Mouse (Mus musculus) ES-Bruce4 (cell line): ENCODE data around the gene Galk1. TPM values are rescaled to one million over a fixed set of nuclear protein-coding genes. Genes with fewer than 3 reads are reported as not detected.
"Not testable (repeated sequence)": the region's sequence is repeated elsewhere in the genome, so short reads cannot be mapped to it uniquely, and the experiment has no call there.

Experiments
- H3K27ac ChIP-seq: 2 replicates; pipeline ENCODE4 v1.5.1; 2012; ENCODE audit warnings: low read length, inconsistent platforms; ENCODE audit not compliant: insufficient read depth
- H3K27me3 ChIP-seq: 2 replicates; pipeline ENCODE4 v1.6.1; 2012; ENCODE audit warnings: mild to moderate bottlenecking, low read length, inconsistent platforms; ENCODE audit not compliant: control insufficient read depth, poor library complexity, insufficient read depth, severe bottlenecking
- H3K36me3 ChIP-seq: 2 replicates; pipeline ENCODE4 v1.6.1; 2012; ENCODE audit warnings: inconsistent platforms, mild to moderate bottlenecking, low read length, moderate library complexity; ENCODE audit not compliant: control insufficient read depth, poor library complexity, insufficient read depth, severe bottlenecking
- H3K4me1 ChIP-seq: one replicate; pipeline ENCODE4 v1.8.1; 2011; ENCODE audit warnings: low read length; ENCODE audit not compliant: control insufficient read depth, insufficient read depth
- H3K4me3 ChIP-seq: 2 replicates; pipeline ENCODE4 v1.5.1; 2011; ENCODE audit warnings: low read depth, mild to moderate bottlenecking, low read length
- H3K9ac ChIP-seq: 2 replicates; pipeline ENCODE4 v1.6.1; 2012; ENCODE audit warnings: low read depth, mild to moderate bottlenecking, inconsistent platforms; ENCODE audit not compliant: poor library complexity, severe bottlenecking
- H3K9me3 ChIP-seq: replicated peaks from 2 replicates; pipeline ENCODE4 v1.6.1; 2012; ENCODE audit warnings: mild to moderate bottlenecking, low read length, inconsistent platforms; ENCODE audit not compliant: control insufficient read depth, poor library complexity, insufficient read depth, severe bottlenecking
- CTCF ChIP-seq: IDR thresholded peaks from one replicate; pipeline ENCODE4 v1.8.1; 2011; ENCODE audit warnings: low read depth, low read length
- EP300 ChIP-seq: IDR thresholded peaks from 2 replicates; pipeline ENCODE4 v1.6.1; 2011; ENCODE audit warnings: low read depth, low read length; ENCODE audit not compliant: insufficient read depth
- POLR2A ChIP-seq: IDR thresholded peaks from one replicate; pipeline ENCODE4 v1.8.1; 2011; ENCODE audit warnings: low read length; ENCODE audit not compliant: insufficient read depth
- polyA plus RNA-seq: library from polyadenylated mRNA; stranded (reverse); fragments of >200 nt; gene quantifications from 2 replicates; pipeline ENCODE4 v1.2.4, GENCODE M21; 2011; ENCODE audit warnings: low read depth; ENCODE audit not compliant: missing spikeins, insufficient read depth, insufficient read length

Gene Galk1
- polyA plus RNA-seq, 1 experiment = 96.4 TPM

DNA sequence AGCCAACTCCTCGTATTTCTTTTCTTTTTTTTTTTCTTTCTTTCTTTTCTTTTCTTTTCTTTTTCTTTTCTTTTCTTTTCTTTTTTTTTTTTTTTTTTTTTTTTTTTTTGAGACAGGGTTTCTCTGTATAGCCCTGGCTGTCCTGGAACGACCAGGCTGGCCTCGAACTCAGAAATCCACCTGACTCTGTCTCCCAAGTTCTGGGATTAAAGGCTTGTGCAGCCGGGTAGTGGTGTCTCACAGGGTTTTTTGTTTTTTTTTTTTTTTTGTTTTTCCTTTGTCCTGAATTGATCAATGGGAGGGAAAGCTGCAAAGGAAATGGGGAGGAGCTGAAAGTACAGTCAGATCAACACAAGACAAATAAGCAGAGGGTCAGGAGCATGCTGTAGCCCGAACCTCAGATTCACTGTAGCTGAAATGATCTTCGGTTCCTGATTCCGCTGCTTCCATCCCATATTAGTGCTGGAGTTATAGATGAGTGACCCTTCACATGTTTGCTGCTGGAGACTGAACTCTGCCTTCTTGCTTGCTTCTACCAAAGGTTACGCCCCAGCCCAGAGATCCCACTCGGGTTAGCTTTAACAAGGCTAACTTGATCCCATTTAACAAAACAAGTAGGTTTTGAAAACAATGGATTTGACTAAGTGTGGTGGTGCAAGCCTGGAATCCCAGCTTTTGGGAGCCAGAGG, 15.8 kb upstream of the Galk1 start:
- TF ChIP-seq POLR2A = no peak
- no peak for TF ChIP-seq EP300
- no peak for TF ChIP-seq CTCF
- Histone ChIP-seq H3K4me3 (no peak overlapping the region), H3K4me1 (no peaks in the 10 kb centered on the region), H3K9me3 (peaks cover under 1% of the 10 kb centered on the region; the same call in 1 of the 2 replicates), H3K36me3 (peaks cover 9% of the 10 kb centered on the region), H3K27ac (peak overlapping the region; percentile 72), H3K9ac (peak overlapping the region; percentile 45; the same call in 1 of the 2 replicates), H3K27me3 (no peaks in the 10 kb centered on the region)

GRCm38 (mm10) chr11:116027756-116028155, 15.2 kb upstream of the Galk1 start, which contains the start of gene H3f3b:
H3f3b (minus strand) TSS chr11:116027962.
- Histone ChIP-seq H3K4me1 (no peaks in the 10 kb centered on the region), H3K27ac (peak within 1 kb of the TSS; percentile 72), H3K9ac (peak within 1 kb of the TSS; percentile 45; the same call in 1 of the 2 replicates), H3K36me3 (peaks cover 6% of the 10 kb centered on the region), H3K27me3 (no peaks in the 10 kb centered on the region), H3K9me3 (no peaks in the 10 kb centered on the region), H3K4me3 (no peak within 1 kb of the TSS)
- TF ChIP-seq CTCF (no peak), EP300 (0 out of 2 replicates have a peak, but pooled peaks have one; percentile 34)

GRCm38 (mm10) chr11:116025056-116025845, 12.7 kb upstream of the Galk1 start:
- H3K4me3 ChIP-seq = no peak overlapping the region
- no peaks in the 10 kb centered on the region for H3K9me3 ChIP-seq
- no peak for TF ChIP-seq POLR2A
- no peak for TF ChIP-seq CTCF
- no peak for TF ChIP-seq EP300
- no peaks in the 10 kb centered on the region for H3K4me1 ChIP-seq
- H3K9ac ChIP-seq = no peak overlapping the region
- no peaks in the 10 kb centered on the region for H3K27me3 ChIP-seq
- H3K27ac ChIP-seq = no peak overlapping the region
- peaks cover 18% of the 10 kb centered on the region for H3K36me3 ChIP-seq

GRCm38 (mm10) chr11:116024356-116024808, 11.9 kb upstream of the Galk1 start:
- H3K4me3 ChIP-seq = peak overlapping the region; percentile 89
- H3K9ac ChIP-seq = peak overlapping the region; percentile 98
- TF ChIP-seq CTCF (no peak), EP300 (0 out of 2 replicates have a peak, but pooled peaks have one; percentile 23), POLR2A (peak; percentile 100)
- peaks cover 18% of the 10 kb centered on the region for H3K36me3 ChIP-seq
- H3K9me3 ChIP-seq = no peaks in the 10 kb centered on the region
- no peaks in the 10 kb centered on the region for H3K27me3 ChIP-seq
- H3K27ac ChIP-seq = peak overlapping the region; percentile 64
- no peaks in the 10 kb centered on the region for H3K4me1 ChIP-seq

DNA sequence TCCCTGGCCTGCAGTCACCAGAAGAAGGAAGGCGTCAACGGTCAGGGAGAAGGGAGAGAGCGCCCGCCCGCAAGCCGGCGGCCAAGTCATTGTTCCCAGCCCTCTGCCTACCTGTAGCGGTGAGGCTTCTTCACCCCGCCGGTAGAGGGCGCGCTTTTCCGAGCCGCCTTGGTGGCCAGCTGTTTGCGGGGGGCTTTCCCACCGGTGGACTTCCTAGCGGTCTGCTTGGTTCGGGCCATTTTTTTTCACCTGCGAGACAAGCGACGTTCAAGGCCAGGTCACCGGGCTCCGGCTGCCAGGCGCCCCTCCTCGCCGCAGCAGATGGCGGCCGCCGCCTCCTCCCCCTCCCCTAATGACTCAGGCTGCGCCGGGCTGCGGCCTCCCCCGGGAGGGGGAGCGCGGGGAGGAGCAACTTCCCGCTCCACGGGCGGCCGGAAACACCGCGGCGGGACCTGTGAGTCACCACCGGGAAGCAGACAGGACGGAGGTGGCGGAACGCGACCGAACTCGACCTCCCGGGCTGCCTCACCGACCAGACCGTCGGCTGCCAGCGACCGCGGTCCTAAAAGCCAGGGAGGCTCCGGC, 11.3 kb upstream of the Galk1 start:
- H3K36me3 ChIP-seq = peaks cover 18% of the 10 kb centered on the region
- H3K9ac ChIP-seq = peak overlapping the region; percentile 98
- H3K4me3 ChIP-seq = peak overlapping the region; percentile 89
- H3K9me3 ChIP-seq = no peaks in the 10 kb centered on the region
- no peak for TF ChIP-seq POLR2A
- peak; percentile 59 for TF ChIP-seq CTCF
- TF ChIP-seq EP300 = no peak
- H3K27ac ChIP-seq = peak overlapping the region; percentile 64
- no peaks in the 10 kb centered on the region for H3K4me1 ChIP-seq
- no peaks in the 10 kb centered on the region for H3K27me3 ChIP-seq

- not testable (repeated sequence) for H3K27ac ChIP-seq, H3K9me3 ChIP-seq, H3K27me3 ChIP-seq, H3K4me1 ChIP-seq
- H3K9ac ChIP-seq = peak overlapping the region; percentile 98
- peak overlapping the region; percentile 89 for H3K4me3 ChIP-seq
- peaks cover 18% of the 10 kb centered on the region for H3K36me3 ChIP-seq
Observed at GRCm38 (mm10) chr11:116023074-116023770, 10.7 kb upstream of the Galk1 start.
